Mouse (Mus musculus): ENCODE data around the gene Ssr1. TPM values are rescaled to one million over a fixed set of nuclear protein-coding genes. Genes with fewer than 3 reads are reported as not detected.

Ssr1 gene
- polyA plus RNA-seq, 1 experiment: 150 TPM

DNA sequence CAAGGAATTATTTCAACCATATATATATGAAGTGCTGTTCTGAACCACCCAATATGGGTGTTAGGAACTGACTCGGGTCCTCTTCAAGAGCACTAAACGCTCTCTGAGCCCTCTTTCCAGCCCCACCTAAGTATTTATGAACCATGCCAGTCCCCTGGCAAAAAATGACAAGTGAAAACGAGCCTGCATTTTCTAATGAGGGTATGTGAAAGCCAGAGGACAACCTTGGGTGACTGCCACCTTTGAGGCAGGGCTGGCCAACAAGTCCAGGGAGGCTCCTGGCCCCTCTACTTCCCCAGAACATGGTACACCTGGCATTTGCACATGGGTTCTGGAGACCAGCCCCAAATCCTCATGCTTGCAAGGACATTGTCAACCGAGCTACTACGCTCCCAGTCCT, 19.3 kb downstream of the Ssr1 start:
- TF ChIP-seq CTCF (IDR thresholded peaks at IDR 0.05; ENCODE audit: low read depth, low read length): no peak
- TF ChIP-seq POLR2A (IDR thresholded peaks at IDR 0.05; ENCODE audit: insufficient read depth, low read length): no peak
- TF ChIP-seq EP300 (IDR thresholded peaks at IDR 0.05; ENCODE audit: insufficient read depth, low read depth, low read length): no peak
- no peaks in the 10 kb centered on the region for H3K27me3 ChIP-seq (ENCODE audit: control insufficient read depth, insufficient read depth, low read length, poor library complexity, severe bottlenecking)
- H3K9me3 ChIP-seq (replicated peaks; ENCODE audit: control insufficient read depth, insufficient read depth, low read length, poor library complexity, severe bottlenecking): no peaks in the 10 kb centered on the region
- peaks cover 22% of the 10 kb centered on the region for H3K36me3 ChIP-seq (ENCODE audit: control insufficient read depth, insufficient read depth, low read length, poor library complexity, severe bottlenecking)
- no peaks in the 10 kb centered on the region for H3K4me1 ChIP-seq (ENCODE audit: control insufficient read depth, insufficient read depth, low read length)
- no peak overlapping the region for H3K4me3 ChIP-seq (ENCODE audit: low read depth, low read length)
- no peak overlapping the region for H3K27ac ChIP-seq (ENCODE audit: insufficient read depth, low read length)
- H3K9ac ChIP-seq (ENCODE audit: low read depth, poor library complexity, severe bottlenecking): no peak overlapping the region

- H3K9ac ChIP-seq (ENCODE audit: low read depth, poor library complexity, severe bottlenecking): no peak overlapping the region
- TF ChIP-seq EP300 (IDR thresholded peaks at IDR 0.05; ENCODE audit: insufficient read depth, low read depth, low read length) (no peak), CTCF (IDR thresholded peaks at IDR 0.05; ENCODE audit: low read depth, low read length) (no peak), POLR2A (IDR thresholded peaks at IDR 0.05; ENCODE audit: insufficient read depth, low read length) (no peak)
- no peaks in the 10 kb centered on the region for H3K27me3 ChIP-seq (ENCODE audit: control insufficient read depth, insufficient read depth, low read length, poor library complexity, severe bottlenecking)
- peaks cover 15% of the 10 kb centered on the region for H3K36me3 ChIP-seq (ENCODE audit: control insufficient read depth, insufficient read depth, low read length, poor library complexity, severe bottlenecking)
- no peaks in the 10 kb centered on the region for H3K9me3 ChIP-seq (replicated peaks; ENCODE audit: control insufficient read depth, insufficient read depth, low read length, poor library complexity, severe bottlenecking)
- no peaks in the 10 kb centered on the region for H3K4me1 ChIP-seq (ENCODE audit: control insufficient read depth, insufficient read depth, low read length)
- no peak overlapping the region for H3K27ac ChIP-seq (ENCODE audit: insufficient read depth, low read length)
- no peak overlapping the region for H3K4me3 ChIP-seq (ENCODE audit: low read depth, low read length)
Measured at GRCm38 (mm10) chr13:37974036-37974435, 20.0 kb downstream of the Ssr1 start.

- H3K4me1 ChIP-seq (ENCODE audit: control insufficient read depth, insufficient read depth, low read length): peaks cover 6% of the 10 kb centered on the region
- no peaks in the 10 kb centered on the region for H3K27me3 ChIP-seq (ENCODE audit: control insufficient read depth, insufficient read depth, low read length, poor library complexity, severe bottlenecking)
- H3K9me3 ChIP-seq (replicated peaks; ENCODE audit: control insufficient read depth, insufficient read depth, low read length, poor library complexity, severe bottlenecking): no peaks in the 10 kb centered on the region
- TF ChIP-seq POLR2A (IDR thresholded peaks at IDR 0.05; ENCODE audit: insufficient read depth, low read length) (no peak), CTCF (IDR thresholded peaks at IDR 0.05; ENCODE audit: low read depth, low read length) (no peak), EP300 (IDR thresholded peaks at IDR 0.05; ENCODE audit: insufficient read depth, low read depth, low read length) (no peak)
- H3K9ac ChIP-seq (ENCODE audit: low read depth, poor library complexity, severe bottlenecking): no peak overlapping the region
- no peak overlapping the region for H3K27ac ChIP-seq (ENCODE audit: insufficient read depth, low read length)
- no peaks in the 10 kb centered on the region for H3K36me3 ChIP-seq (ENCODE audit: control insufficient read depth, insufficient read depth, low read length, poor library complexity, severe bottlenecking)
- H3K4me3 ChIP-seq (ENCODE audit: low read depth, low read length): no peak overlapping the region
Measured at GRCm38 (mm10) chr13:37970887-37971530, 23.0 kb downstream of the Ssr1 start.

GRCm38 (mm10) chr13:37969988-37970387, 24.0 kb downstream of the Ssr1 start:
- peaks cover 7% of the 10 kb centered on the region for H3K4me1 ChIP-seq (ENCODE audit: control insufficient read depth, insufficient read depth, low read length)
- no peak overlapping the region for H3K27ac ChIP-seq (ENCODE audit: insufficient read depth, low read length)
- no peak for TF ChIP-seq EP300 (IDR thresholded peaks at IDR 0.05; ENCODE audit: insufficient read depth, low read depth, low read length)
- TF ChIP-seq POLR2A (IDR thresholded peaks at IDR 0.05; ENCODE audit: insufficient read depth, low read length): no peak
- TF ChIP-seq CTCF (IDR thresholded peaks at IDR 0.05; ENCODE audit: low read depth, low read length): no peak
- H3K36me3 ChIP-seq (ENCODE audit: control insufficient read depth, insufficient read depth, low read length, poor library complexity, severe bottlenecking): no peaks in the 10 kb centered on the region
- no peak overlapping the region for H3K9ac ChIP-seq (ENCODE audit: low read depth, poor library complexity, severe bottlenecking)
- H3K4me3 ChIP-seq (ENCODE audit: low read depth, low read length): no peak overlapping the region
- H3K9me3 ChIP-seq (replicated peaks; ENCODE audit: control insufficient read depth, insufficient read depth, low read length, poor library complexity, severe bottlenecking): no peaks in the 10 kb centered on the region
- no peaks in the 10 kb centered on the region for H3K27me3 ChIP-seq (ENCODE audit: control insufficient read depth, insufficient read depth, low read length, poor library complexity, severe bottlenecking)

- Histone ChIP-seq H3K27me3 (ENCODE audit: control insufficient read depth, insufficient read depth, low read length, poor library complexity, severe bottlenecking) (no peaks in the 10 kb centered on the region), H3K36me3 (ENCODE audit: control insufficient read depth, insufficient read depth, low read length, poor library complexity, severe bottlenecking) (no peaks in the 10 kb centered on the region)
Measured at GRCm38 (mm10) chr13:37969337-37969736, 24.7 kb downstream of the Ssr1 start.

DNA sequence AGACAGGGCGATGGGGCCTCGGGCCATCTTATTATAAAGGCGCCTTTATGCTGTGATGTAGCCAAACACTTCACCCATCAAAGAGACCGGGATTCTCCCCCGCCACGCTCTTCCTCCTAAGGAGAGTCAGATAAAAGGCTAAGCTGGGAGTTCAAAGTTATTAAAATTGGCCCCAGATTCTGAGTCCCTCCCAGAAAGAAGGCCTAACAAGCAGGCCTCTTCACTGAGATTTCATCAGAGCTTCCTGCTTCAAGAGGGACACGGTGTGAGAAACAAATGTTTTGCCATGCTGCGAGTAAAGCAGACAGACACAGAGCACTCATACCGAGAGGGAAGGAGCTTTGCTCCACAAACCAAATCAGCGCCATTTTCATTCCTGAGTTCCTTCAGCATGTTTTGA, 26.5 kb downstream of the Ssr1 start:
- no peaks in the 10 kb centered on the region for H3K9me3 ChIP-seq (replicated peaks; ENCODE audit: control insufficient read depth, insufficient read depth, low read length, poor library complexity, severe bottlenecking)
- peak overlapping the region; percentile 49 for H3K4me3 ChIP-seq (ENCODE audit: low read depth, low read length)
- H3K4me1 ChIP-seq (ENCODE audit: control insufficient read depth, insufficient read depth, low read length): peaks cover 7% of the 10 kb centered on the region
- peak overlapping the region; percentile 52 for H3K9ac ChIP-seq (ENCODE audit: low read depth, poor library complexity, severe bottlenecking)
- H3K36me3 ChIP-seq (ENCODE audit: control insufficient read depth, insufficient read depth, low read length, poor library complexity, severe bottlenecking): no peaks in the 10 kb centered on the region
- no peaks in the 10 kb centered on the region for H3K27me3 ChIP-seq (ENCODE audit: control insufficient read depth, insufficient read depth, low read length, poor library complexity, severe bottlenecking)
- H3K27ac ChIP-seq (ENCODE audit: insufficient read depth, low read length): no peak overlapping the region
- TF ChIP-seq CTCF (IDR thresholded peaks at IDR 0.05; ENCODE audit: low read depth, low read length): no peak
- TF ChIP-seq EP300 (IDR thresholded peaks at IDR 0.05; ENCODE audit: insufficient read depth, low read depth, low read length): no peak
- TF ChIP-seq POLR2A (IDR thresholded peaks at IDR 0.05; ENCODE audit: insufficient read depth, low read length): no peak

More at GRCm38 (mm10) chr13:37969337-37969736, 24.7 kb downstream of the Ssr1 start:
- Histone ChIP-seq H3K9me3 (replicated peaks; ENCODE audit: control insufficient read depth, insufficient read depth, low read length, poor library complexity, severe bottlenecking) (no peaks in the 10 kb centered on the region), H3K4me3 (ENCODE audit: low read depth, low read length) (no peak overlapping the region), H3K4me1 (ENCODE audit: control insufficient read depth, insufficient read depth, low read length) (peaks cover 7% of the 10 kb centered on the region), H3K9ac (ENCODE audit: low read depth, poor library complexity, severe bottlenecking) (no peak overlapping the region), H3K27ac (ENCODE audit: insufficient read depth, low read length) (no peak overlapping the region)
- TF ChIP-seq CTCF (IDR thresholded peaks at IDR 0.05; ENCODE audit: low read depth, low read length) (peak; percentile 93), EP300 (IDR thresholded peaks at IDR 0.05; ENCODE audit: insufficient read depth, low read depth, low read length) (no peak)

Measured in ES-Bruce4 (cell line).